Mouse (Mus musculus): ENCODE results near the gene Mrpl2. TPM values are rescaled to one million over a fixed set of nuclear protein-coding genes. Genes with fewer than 3 reads are reported as not detected.

The Mrpl2 gene
- polyA plus RNA-seq, 1 experiment from 2014 or later = 59.9 TPM

Other genes with a start within 250 kb of the Mrpl2 start
- gene Crip3, start 217.3 kb upstream of the Mrpl2 start, polyA plus RNA-seq (2014; fragmentation: Nextera tagmentation; extraction: Ambion mirVana) = 2.2 and 2.4 TPM in 2 replicates
- not detected in 2 replicates for gene Slc22a7, start 207.8 kb upstream of the Mrpl2 start, polyA plus RNA-seq (2014; fragmentation: Nextera tagmentation; extraction: Ambion mirVana)
- 6.3 and 7.0 TPM in 2 replicates for gene Ttbk1, start 158.6 kb upstream of the Mrpl2 start, polyA plus RNA-seq (2014; fragmentation: Nextera tagmentation; extraction: Ambion mirVana)
- 11.8 and 12.5 TPM in 2 replicates for gene Dnph1, start 149.5 kb upstream of the Mrpl2 start, polyA plus RNA-seq (2014; fragmentation: Nextera tagmentation; extraction: Ambion mirVana)
- 15.7 and 18.5 TPM in 2 replicates for gene Cul9, start 99.8 kb upstream of the Mrpl2 start, polyA plus RNA-seq (2014; fragmentation: Nextera tagmentation; extraction: Ambion mirVana)
- gene Srf, start 90.1 kb upstream of the Mrpl2 start, polyA plus RNA-seq (2014; fragmentation: Nextera tagmentation; extraction: Ambion mirVana) = 5.4 and 5.5 TPM in 2 replicates
- 7.9 and 23.7 TPM in 2 replicates for gene Ptk7, start 16.7 kb upstream of the Mrpl2 start, polyA plus RNA-seq (2014; fragmentation: Nextera tagmentation; extraction: Ambion mirVana)
- 27.7 and 32.1 TPM in 2 replicates for gene Klc4, start 207 bp upstream of the Mrpl2 start, polyA plus RNA-seq (2014; fragmentation: Nextera tagmentation; extraction: Ambion mirVana)
- gene Cul7, start 4.1 kb downstream of the Mrpl2 start, polyA plus RNA-seq (2014; fragmentation: Nextera tagmentation; extraction: Ambion mirVana) = 30.1 and 33.8 TPM in 2 replicates
- gene Rrp36, start 28.1 kb downstream of the Mrpl2 start, polyA plus RNA-seq (2014; fragmentation: Nextera tagmentation; extraction: Ambion mirVana) = 44.7 and 49.6 TPM in 2 replicates
- gene Mea1, start 32.6 kb downstream of the Mrpl2 start, polyA plus RNA-seq (2014; fragmentation: Nextera tagmentation; extraction: Ambion mirVana) = 263 and 301 TPM in 2 replicates
- 151 and 161 TPM in 2 replicates for gene Klhdc3, start 34.7 kb downstream of the Mrpl2 start, polyA plus RNA-seq (2014; fragmentation: Nextera tagmentation; extraction: Ambion mirVana)
- 69.9 and 83.9 TPM in 2 replicates for gene Ppp2r5d, start 58.9 kb downstream of the Mrpl2 start, polyA plus RNA-seq (2014; fragmentation: Nextera tagmentation; extraction: Ambion mirVana)
- gene Pex6, start 65.2 kb downstream of the Mrpl2 start, polyA plus RNA-seq (2014; fragmentation: Nextera tagmentation; extraction: Ambion mirVana) = 18.2 and 22.1 TPM in 2 replicates
- 2.1 TPM in 2 replicates for gene Gnmt, start 82.9 kb downstream of the Mrpl2 start, polyA plus RNA-seq (2014; fragmentation: Nextera tagmentation; extraction: Ambion mirVana)
- 62.5 and 65.8 TPM in 2 replicates for gene Cnpy3, start 106.0 kb downstream of the Mrpl2 start, polyA plus RNA-seq (2014; fragmentation: Nextera tagmentation; extraction: Ambion mirVana)
- gene Ptcra, start 117.5 kb downstream of the Mrpl2 start, polyA plus RNA-seq (2014; fragmentation: Nextera tagmentation; extraction: Ambion mirVana) = 0.32 TPM in 1 of 2 replicates, not detected in the other
- 58.3 and 60.4 TPM in 2 replicates for gene 2310039H08Rik, start 126.4 kb downstream of the Mrpl2 start, polyA plus RNA-seq (2014; fragmentation: Nextera tagmentation; extraction: Ambion mirVana)
- gene Rpl7l1, start 136.4 kb downstream of the Mrpl2 start, polyA plus RNA-seq (2014; fragmentation: Nextera tagmentation; extraction: Ambion mirVana) = 69.9 and 82.1 TPM in 2 replicates
- 10.8 and 11.5 TPM in 2 replicates for gene Bicral, start 212.3 kb downstream of the Mrpl2 start, polyA plus RNA-seq (2014; fragmentation: Nextera tagmentation; extraction: Ambion mirVana)
- gene Tbcc, start 244.5 kb downstream of the Mrpl2 start, polyA plus RNA-seq (2014; fragmentation: Nextera tagmentation; extraction: Ambion mirVana) = 62.1 and 65.4 TPM in 2 replicates

Data from neural tube, embryonic 14.5 days (tissue).